Mouse (Mus musculus) liver, embryonic 14 days (tissue): ENCODE results near the gene Timm9. TPM values are rescaled to one million over a fixed set of nuclear protein-coding genes. Genes with fewer than 3 reads are reported as not detected.

Experiments used
- polyA plus RNA-seq: library from polyadenylated mRNA; depleted of rRNA; stranded (reverse); fragments of >200 nt; gene quantifications from 2 replicates; pipeline ENCODE4 v1.2.3, GENCODE M21; 2012; rRNA removed

The Timm9 gene
- 26.2 and 26.5 TPM in 2 replicates for polyA plus RNA-seq

DNA sequence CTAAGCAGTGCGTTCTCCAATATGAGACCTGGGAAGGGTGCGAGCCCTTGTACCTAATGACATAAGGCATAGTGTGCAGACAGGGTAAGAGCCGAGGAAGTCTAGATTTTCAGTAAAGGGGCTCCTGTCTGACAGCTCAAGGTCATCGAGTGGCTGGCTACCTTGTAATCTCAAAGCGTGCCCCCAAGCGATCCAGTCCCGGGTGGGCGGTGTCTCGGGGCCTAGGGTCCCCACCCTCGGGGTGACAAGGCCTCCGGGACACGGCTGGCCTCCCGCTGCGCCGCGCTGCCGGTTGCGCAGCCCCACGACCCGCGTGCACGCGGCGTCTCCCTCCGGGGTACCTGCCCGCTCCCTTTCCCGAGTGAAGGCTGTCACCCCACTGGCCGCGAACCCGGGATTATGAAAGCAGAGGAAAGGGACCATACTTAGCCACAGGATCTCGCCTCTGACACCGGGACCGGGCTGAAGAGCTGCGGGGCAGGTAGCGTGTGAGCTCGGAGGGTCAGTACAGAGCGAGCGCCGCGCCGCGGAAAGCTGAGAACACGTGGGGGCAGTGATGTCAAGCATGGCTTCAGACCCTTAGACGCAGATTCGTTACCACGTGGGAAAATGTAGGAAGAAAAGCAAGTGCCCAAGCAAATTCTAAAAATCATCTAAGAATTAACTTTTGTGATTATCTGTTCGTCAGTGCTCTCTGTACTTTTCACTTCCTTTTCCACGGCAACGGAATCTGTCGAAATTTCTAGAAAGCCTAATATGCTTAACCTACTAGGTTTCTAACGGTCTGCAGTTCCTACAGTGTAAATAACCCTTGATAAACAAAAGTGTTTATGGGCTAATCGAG, at the start of gene Timm9, which contains the start of gene 2700049A03Rik:
Timm9 (minus strand) TSS at position 555 of the 844 bp plus-strand sequence.
2700049A03Rik (plus strand) TSS at position 719 of the 844 bp plus-strand sequence.

DNA sequence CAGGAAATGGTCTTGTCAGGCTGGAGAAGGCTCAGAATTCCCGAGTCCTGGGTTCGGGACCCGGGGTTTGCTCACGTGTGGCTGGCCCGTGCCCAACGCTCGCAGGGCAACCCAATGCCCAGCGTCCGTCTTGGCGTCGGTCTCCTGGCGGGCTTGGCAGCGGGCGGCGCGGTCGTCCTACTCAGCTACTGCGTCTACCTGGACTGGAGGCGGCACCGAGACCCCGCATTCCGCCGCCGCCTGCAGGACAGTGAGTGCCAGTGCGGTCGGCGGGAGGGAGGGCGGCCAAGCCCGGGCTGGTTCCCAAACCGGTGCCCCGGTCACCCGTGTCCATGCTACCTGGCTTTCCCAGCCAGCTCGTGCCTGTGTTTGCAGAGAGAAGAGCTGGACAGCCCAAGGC, 25.2 kb downstream of the Timm9 start, which contains the start of gene Tomm20l:
Tomm20l (plus strand) TSS at position 98 of the 400 bp plus-strand sequence.

Other genes starting within 250 kb of the Timm9 start
- 17.2 and 25.5 TPM in 2 replicates for gene Actr10, start 198.8 kb downstream of the Timm9 start, polyA plus RNA-seq
- 160 and 180 TPM in 2 replicates for gene Psma3, start 162.1 kb downstream of the Timm9 start, polyA plus RNA-seq
- 5.2 and 5.4 TPM in 2 replicates for gene Arid4a, start 120.7 kb downstream of the Timm9 start, polyA plus RNA-seq
- not detected in 2 replicates for gene Tomm20l, start 25.3 kb downstream of the Timm9 start, polyA plus RNA-seq
- 2.6 and 3.0 TPM in 2 replicates for gene 2700049A03Rik, start 164 bp upstream of the Timm9 start, polyA plus RNA-seq
- 0.61 and 0.71 TPM in 2 replicates for gene Dact1, start 173.2 kb upstream of the Timm9 start, polyA plus RNA-seq